Mouse (Mus musculus): Measurements from ENCODE around the gene C2cd2l. TPM values are rescaled to one million over a fixed set of nuclear protein-coding genes. Genes with fewer than 3 reads are reported as not detected.
"Not testable (repeated sequence)": the region's sequence is repeated elsewhere in the genome, so short reads cannot be mapped to it uniquely, and the experiment has no call there.

C2cd2l gene
- polyA plus RNA-seq (2014; fragmentation: Nextera tagmentation; extraction: Ambion mirVana), result 6.7 and 7.6 TPM in 2 replicates

DNA sequence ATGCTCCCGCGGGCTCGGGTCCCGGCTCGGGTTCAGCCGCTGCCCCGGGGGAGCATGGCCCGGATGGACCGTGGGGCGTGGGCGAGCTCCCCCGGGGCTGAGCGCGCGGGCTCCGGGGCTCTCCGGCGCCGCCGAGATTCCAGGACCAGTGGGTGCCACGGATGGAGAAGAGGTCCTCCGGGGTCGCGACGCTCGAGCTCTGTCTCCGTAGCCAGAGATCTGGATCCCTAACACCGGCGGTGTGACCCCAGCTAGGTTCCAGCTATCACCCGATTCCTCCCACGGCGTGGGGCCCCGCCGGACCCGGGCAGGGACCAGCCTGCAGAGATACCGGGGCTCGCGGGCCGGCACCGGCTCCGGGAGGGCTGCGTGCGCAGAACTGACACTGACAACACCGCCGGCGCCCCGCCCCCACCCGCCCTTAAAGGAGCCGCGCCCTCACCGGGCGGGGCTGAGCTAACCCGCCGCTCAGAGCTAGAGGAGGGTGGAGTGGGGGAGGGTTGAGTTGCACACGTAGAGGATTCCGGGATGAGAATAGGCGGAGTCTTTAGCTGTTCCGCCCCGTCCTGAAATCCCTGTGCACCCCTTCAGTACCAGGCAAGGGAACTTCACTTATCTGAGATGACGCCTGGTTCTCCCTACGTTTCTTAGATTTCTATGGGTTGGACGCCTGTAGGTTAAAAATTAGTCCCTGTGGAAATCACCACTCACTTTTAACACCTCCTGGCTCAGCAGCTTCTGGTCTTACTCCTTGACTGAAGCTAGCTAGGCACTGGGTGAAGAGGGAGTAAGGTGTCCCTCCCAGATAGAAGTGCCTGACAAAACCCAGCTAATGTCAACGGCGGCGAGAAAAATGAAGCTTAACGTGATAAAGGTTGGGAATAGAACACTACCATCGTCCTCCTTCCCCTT is at the start of gene C2cd2l:
C2cd2l (minus strand) TSS at position 399 of the 912 bp plus-strand sequence.
- no peaks in the 10 kb centered on the region for H3K9me3 ChIP-seq (ENCODE audit: control insufficient read depth, low read length)
- H3K9ac ChIP-seq (ENCODE audit: low read depth, low read length), result peak within 1 kb of the TSS; percentile 81
- peak within 1 kb of the TSS; percentile 94 for H3K4me2 ChIP-seq (replicated peaks; ENCODE audit: low read depth, low read length)
- WGBS, result under 1% methylated on average over 65 of the region's 67 CpGs
- H3K27me3 ChIP-seq (ENCODE audit: control insufficient read depth, insufficient read depth, low read length), result no peaks in the 10 kb centered on the region
- peak within 1 kb of the TSS; percentile 94 for H3K4me3 ChIP-seq (ENCODE audit: low read length)
- H3K36me3 ChIP-seq (ENCODE audit: control insufficient read depth, insufficient read depth, low read length), result peaks cover 17% of the 10 kb centered on the region
- peaks cover 22% of the 10 kb centered on the region for H3K4me1 ChIP-seq (ENCODE audit: control insufficient read depth, insufficient read depth, low read length)
- H3K27ac ChIP-seq (ENCODE audit: low read depth, low read length), result peak within 1 kb of the TSS; percentile 44; the same call in 1 of the 2 replicates
- ATAC-seq (ENCODE audit: low FRiP score, low TSS enrichment), result peak; percentile 98

DNA sequence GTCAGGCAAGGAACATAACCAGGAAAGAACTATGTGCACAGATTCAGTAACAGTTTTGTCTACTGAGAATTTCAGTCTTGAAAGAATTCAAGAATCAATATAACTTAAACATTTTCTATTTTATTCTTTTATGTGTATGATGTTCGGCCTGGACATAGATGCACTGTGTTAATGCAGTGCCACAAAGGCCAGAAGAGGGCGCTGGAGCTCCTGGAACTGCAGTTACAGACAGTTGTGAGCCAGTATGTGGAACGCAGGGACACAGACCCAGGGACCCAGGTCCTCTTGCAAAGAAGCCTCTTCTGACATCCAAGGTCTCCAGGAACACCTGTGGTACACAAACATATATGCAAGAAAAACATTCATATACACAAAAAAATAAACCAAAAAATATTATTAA is 44.4 kb upstream of the C2cd2l start:
- Histone ChIP-seq H3K4me3 (ENCODE audit: low read length) (no peak overlapping the region), H3K36me3 (ENCODE audit: control insufficient read depth, insufficient read depth, low read length) (peaks cover 3% of the 10 kb centered on the region), H3K27me3 (ENCODE audit: control insufficient read depth, insufficient read depth, low read length) (no peaks in the 10 kb centered on the region), H3K4me1 (ENCODE audit: control insufficient read depth, insufficient read depth, low read length) (peaks cover 6% of the 10 kb centered on the region; the same call in 1 of the 2 replicates), H3K27ac (ENCODE audit: low read depth, low read length) (no peak overlapping the region), H3K9ac (ENCODE audit: low read depth, low read length) (no peak overlapping the region), H3K4me2 (replicated peaks; ENCODE audit: low read depth, low read length) (no peak overlapping the region), H3K9me3 (ENCODE audit: control insufficient read depth, low read length) (no peaks in the 10 kb centered on the region)
- WGBS, result 69% methylated on average over 3 of the region's 3 CpGs
- no peak for ATAC-seq (ENCODE audit: low FRiP score, low TSS enrichment)

GRCm38 (mm10) chr9:44361931-44362330 is 41.8 kb upstream of the C2cd2l start:
- 45% methylated on average over 4 of the region's 4 CpGs for WGBS
- H3K4me3 ChIP-seq (ENCODE audit: low read length), result peak overlapping the region; percentile 68
- H3K4me1 ChIP-seq (ENCODE audit: control insufficient read depth, insufficient read depth, low read length); H3K27me3 ChIP-seq (ENCODE audit: control insufficient read depth, insufficient read depth, low read length); H3K9me3 ChIP-seq (ENCODE audit: control insufficient read depth, low read length): not testable (repeated sequence)
- peak overlapping the region; percentile 7; the same call in 1 of the 2 replicates for H3K27ac ChIP-seq (ENCODE audit: low read depth, low read length)
- peaks cover 24% of the 10 kb centered on the region for H3K36me3 ChIP-seq (ENCODE audit: control insufficient read depth, insufficient read depth, low read length)
- peak overlapping the region; percentile 65 for H3K4me2 ChIP-seq (replicated peaks; ENCODE audit: low read depth, low read length)
- peak overlapping the region; percentile 65; the same call in 1 of the 2 replicates for H3K9ac ChIP-seq (ENCODE audit: low read depth, low read length)
- 0 out of 2 replicates have a peak, but pooled peaks have one; percentile 9 for ATAC-seq (ENCODE audit: low FRiP score, low TSS enrichment)

DNA sequence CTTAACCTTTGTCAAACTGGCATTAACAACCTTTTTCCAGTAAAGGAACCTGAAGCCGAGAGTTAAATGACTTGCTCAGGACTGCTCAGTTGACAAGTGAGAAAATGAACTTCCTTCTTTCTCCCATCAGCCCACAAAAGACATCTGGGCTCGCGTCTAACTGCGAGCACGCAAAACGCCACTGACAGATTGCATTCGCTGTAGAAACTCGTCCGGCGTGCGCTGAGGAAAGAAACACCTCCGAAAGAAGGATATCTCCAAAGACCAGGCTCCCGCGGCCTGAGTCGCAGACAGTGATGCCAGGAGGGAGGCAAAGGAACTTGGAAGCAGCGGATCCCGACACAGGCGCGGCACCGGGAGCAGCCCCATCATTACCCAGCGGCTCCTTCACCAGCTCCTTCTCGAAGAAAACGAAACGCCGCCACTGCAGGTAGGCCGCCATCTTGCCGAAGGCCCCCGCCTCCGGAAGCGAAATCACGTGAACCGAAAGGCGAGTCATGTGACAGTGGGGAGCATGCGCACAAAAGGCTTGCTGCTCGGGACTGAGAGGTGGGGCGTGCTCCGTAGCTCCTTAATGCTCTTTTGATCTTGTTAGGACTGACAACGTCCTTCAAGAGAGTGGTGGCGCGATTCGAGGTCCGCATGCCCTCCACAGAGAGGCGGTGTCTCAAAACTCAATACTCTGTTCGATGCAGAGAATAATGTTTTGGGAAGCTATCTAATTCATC is 41.3 kb upstream of the C2cd2l start, which contains the start of gene Vps11:
Vps11 (minus strand) TSS at position 481 of the 728 bp plus-strand sequence.
- Histone ChIP-seq H3K36me3 (ENCODE audit: control insufficient read depth, insufficient read depth, low read length) (peaks cover 29% of the 10 kb centered on the region), H3K4me3 (ENCODE audit: low read length) (peak within 1 kb of the TSS; percentile 68), H3K4me2 (replicated peaks; ENCODE audit: low read depth, low read length) (peak within 1 kb of the TSS; percentile 65), H3K27ac (ENCODE audit: low read depth, low read length) (peak within 1 kb of the TSS; percentile 7; the same call in 1 of the 2 replicates), H3K27me3 (ENCODE audit: control insufficient read depth, insufficient read depth, low read length) (no peaks in the 10 kb centered on the region), H3K4me1 (ENCODE audit: control insufficient read depth, insufficient read depth, low read length) (peaks cover 6% of the 10 kb centered on the region; the same call in 1 of the 2 replicates), H3K9me3 (ENCODE audit: control insufficient read depth, low read length) (no peaks in the 10 kb centered on the region), H3K9ac (ENCODE audit: low read depth, low read length) (peak within 1 kb of the TSS; percentile 65)
- 1% methylated on average over 44 of the region's 44 CpGs for WGBS
- ATAC-seq (ENCODE audit: low FRiP score, low TSS enrichment), result peak; percentile 93

DNA sequence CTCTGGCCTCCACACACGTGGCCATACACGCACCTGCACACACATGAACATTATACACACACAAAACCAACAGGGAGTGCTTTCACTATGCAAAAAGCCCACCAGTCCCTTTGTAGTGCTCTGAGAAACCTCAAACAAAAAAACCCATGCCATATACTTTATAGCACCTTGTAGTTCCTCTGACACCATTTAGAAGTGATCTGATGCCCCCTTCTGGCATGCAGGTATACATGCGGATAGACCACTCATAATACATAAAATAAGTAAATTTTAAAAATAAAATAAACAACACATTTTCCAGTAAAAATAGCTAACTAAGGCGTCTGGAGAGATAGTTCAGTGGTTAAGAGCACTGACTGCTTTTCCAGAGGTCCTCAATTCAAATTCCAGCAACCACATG is 37.1 kb upstream of the C2cd2l start:
- Histone ChIP-seq H3K27ac (ENCODE audit: low read depth, low read length) (no peak overlapping the region), H3K36me3 (ENCODE audit: control insufficient read depth, insufficient read depth, low read length) (peaks cover 71% of the 10 kb centered on the region), H3K4me3 (ENCODE audit: low read length) (no peak overlapping the region), H3K9me3 (ENCODE audit: control insufficient read depth, low read length) (no peaks in the 10 kb centered on the region), H3K4me1 (ENCODE audit: control insufficient read depth, insufficient read depth, low read length) (peaks cover 6% of the 10 kb centered on the region; the same call in 1 of the 2 replicates), H3K27me3 (ENCODE audit: control insufficient read depth, insufficient read depth, low read length) (no peaks in the 10 kb centered on the region), H3K4me2 (replicated peaks; ENCODE audit: low read depth, low read length) (no peak overlapping the region), H3K9ac (ENCODE audit: low read depth, low read length) (no peak overlapping the region)
- WGBS, result 75% methylated on average over 4 of the region's 4 CpGs
- ATAC-seq (ENCODE audit: low FRiP score, low TSS enrichment), result no peak

GRCm38 (mm10) chr9:44353142-44353541 is 33.1 kb upstream of the C2cd2l start:
- no peak for ATAC-seq (ENCODE audit: low FRiP score, low TSS enrichment)
- Histone ChIP-seq H3K9ac (ENCODE audit: low read depth, low read length) (no peak overlapping the region), H3K27ac (ENCODE audit: low read depth, low read length) (no peak overlapping the region), H3K27me3 (ENCODE audit: control insufficient read depth, insufficient read depth, low read length) (no peaks in the 10 kb centered on the region), H3K4me1 (ENCODE audit: control insufficient read depth, insufficient read depth, low read length) (no peaks in the 10 kb centered on the region), H3K4me2 (replicated peaks; ENCODE audit: low read depth, low read length) (no peak overlapping the region), H3K9me3 (ENCODE audit: control insufficient read depth, low read length) (no peaks in the 10 kb centered on the region), H3K36me3 (ENCODE audit: control insufficient read depth, insufficient read depth, low read length) (peaks cover 92% of the 10 kb centered on the region), H3K4me3 (ENCODE audit: low read length) (no peak overlapping the region)
- 94% methylated on average over 6 of the region's 6 CpGs for WGBS

DNA sequence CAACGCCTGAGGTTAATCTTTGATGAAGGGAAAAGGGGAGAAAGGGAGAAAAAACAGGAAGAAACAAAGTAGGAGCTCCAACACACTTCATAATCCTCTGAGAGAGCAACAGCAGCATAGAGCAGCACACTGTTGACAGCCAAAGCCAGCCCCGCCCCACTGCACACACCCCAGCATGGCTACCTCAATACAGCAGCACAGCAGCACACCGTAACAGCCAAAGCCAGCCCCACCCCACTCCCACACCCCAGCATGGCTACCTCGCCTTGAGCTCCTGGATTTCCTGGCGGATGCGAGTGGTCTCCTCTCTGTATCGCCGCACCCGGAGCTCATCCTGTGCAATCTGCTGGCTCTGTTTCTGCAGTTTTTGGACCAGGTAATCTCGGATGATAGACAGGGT is 32.3 kb upstream of the C2cd2l start:
- Histone ChIP-seq H3K9ac (ENCODE audit: low read depth, low read length) (no peak overlapping the region), H3K4me2 (replicated peaks; ENCODE audit: low read depth, low read length) (no peak overlapping the region), H3K27me3 (ENCODE audit: control insufficient read depth, insufficient read depth, low read length) (no peaks in the 10 kb centered on the region), H3K4me3 (ENCODE audit: low read length) (no peak overlapping the region), H3K9me3 (ENCODE audit: control insufficient read depth, low read length) (no peaks in the 10 kb centered on the region), H3K36me3 (ENCODE audit: control insufficient read depth, insufficient read depth, low read length) (peaks cover 93% of the 10 kb centered on the region), H3K4me1 (ENCODE audit: control insufficient read depth, insufficient read depth, low read length) (no peaks in the 10 kb centered on the region), H3K27ac (ENCODE audit: low read depth, low read length) (no peak overlapping the region)
- no peak for ATAC-seq (ENCODE audit: low FRiP score, low TSS enrichment)
- WGBS, result 91% methylated on average over 10 of the region's 10 CpGs

GRCm38 (mm10) chr9:44351396-44351795 is 31.3 kb upstream of the C2cd2l start:
- Histone ChIP-seq H3K27me3 (ENCODE audit: control insufficient read depth, insufficient read depth, low read length) (no peaks in the 10 kb centered on the region), H3K4me3 (ENCODE audit: low read length) (no peak overlapping the region), H3K4me2 (replicated peaks; ENCODE audit: low read depth, low read length) (no peak overlapping the region), H3K27ac (ENCODE audit: low read depth, low read length) (no peak overlapping the region), H3K36me3 (ENCODE audit: control insufficient read depth, insufficient read depth, low read length) (peaks cover 93% of the 10 kb centered on the region), H3K4me1 (ENCODE audit: control insufficient read depth, insufficient read depth, low read length) (no peaks in the 10 kb centered on the region), H3K9ac (ENCODE audit: low read depth, low read length) (no peak overlapping the region), H3K9me3 (ENCODE audit: control insufficient read depth, low read length) (no peaks in the 10 kb centered on the region)
- ATAC-seq (ENCODE audit: low FRiP score, low TSS enrichment), result no peak
- 98% methylated on average over 4 of the region's 4 CpGs for WGBS
